Mouse (Mus musculus) kidney, embryonic 15.5 days (tissue): ENCODE results near the gene Pcx. TPM values are rescaled to one million over a fixed set of nuclear protein-coding genes. Genes with fewer than 3 reads are reported as not detected.

ENCODE experiments used
- ATAC-seq: fragments of 200-750 bp; cut with Nextera tagmentation; replicated peaks from 2 replicates; pipeline ENCODE4 v1.8.0; 2017; ENCODE audit warnings: moderate TSS enrichment; ENCODE audit not compliant: low FRiP score
- H3K27ac ChIP-seq: fragments of 300-500 bp; sonication (generic); 2 replicates; pipeline ENCODE4 v1.5.1; 2015; ENCODE audit warnings: mild to moderate bottlenecking, inconsistent platforms
- H3K27me3 ChIP-seq: fragments of 300-500 bp; sonication (generic); 2 replicates; pipeline ENCODE4 v1.6.1; 2015; ENCODE audit warnings: inconsistent platforms
- H3K36me3 ChIP-seq: fragments of 300-500 bp; sonication (generic); 2 replicates; pipeline ENCODE4 v1.6.1; 2015; ENCODE audit warnings: inconsistent platforms
- H3K4me1 ChIP-seq: fragments of 300-500 bp; sonication (generic); 2 replicates; pipeline ENCODE4 v1.6.1; 2015; ENCODE audit warnings: inconsistent platforms
- H3K4me2 ChIP-seq: fragments of 300-500 bp; sonication (generic); 2 replicates; pipeline ENCODE4 v1.6.1; 2015; ENCODE audit warnings: moderate library complexity, mild to moderate bottlenecking, inconsistent platforms
- H3K4me3 ChIP-seq: fragments of 300-500 bp; sonication (generic); replicated peaks from 2 replicates; pipeline ENCODE4 v1.5.1; 2015; ENCODE audit warnings: mild to moderate bottlenecking, inconsistent platforms
- H3K9ac ChIP-seq: fragments of 300-500 bp; sonication (generic); 2 replicates; pipeline ENCODE4 v1.6.1; 2015; ENCODE audit warnings: mild to moderate bottlenecking, inconsistent platforms
- H3K9me3 ChIP-seq: fragments of 300-500 bp; sonication (generic); replicated peaks from 2 replicates; pipeline ENCODE4 v1.6.1; 2016; ENCODE audit warnings: inconsistent platforms
- WGBS: fragments of 180-500 bp; shearing (Covaris S2); methylation state at CpG from one replicate; pipeline ENCODE4 v1.1.7; 2015; ENCODE audit warnings: mixed read lengths; 5-methylcytosine and 5-hydroxymethylcytosine counted together
- polyA plus RNA-seq: library from polyadenylated mRNA; unstranded; fragments of >200 nt; fragmentation: Nextera tagmentation; extraction: Ambion mirVana; gene quantifications from 2 replicates; pipeline ENCODE4 v1.2.1, GENCODE M21; 2015

The Pcx gene
- polyA plus RNA-seq, 1 experiment from 2014 or later, result 35.2 TPM

DNA sequence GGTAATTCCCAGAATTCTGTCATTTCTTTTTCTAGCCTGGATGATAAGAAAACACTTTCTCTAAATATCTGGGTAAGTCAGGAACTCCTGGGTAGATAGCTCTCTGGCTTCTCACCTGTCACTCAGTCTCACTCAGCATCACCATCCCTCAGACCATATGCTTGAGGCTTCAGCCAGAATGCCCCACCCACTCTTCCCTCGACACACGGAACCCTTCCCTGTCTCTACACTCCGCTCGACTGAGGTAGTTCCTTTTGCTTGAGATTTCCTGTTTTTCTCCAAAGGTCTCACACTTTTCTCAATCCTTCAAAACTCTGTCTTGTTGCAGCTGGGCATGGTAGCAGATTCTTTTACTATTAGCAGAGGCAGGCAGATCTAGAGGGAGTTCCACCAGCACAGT lies 28.9 kb upstream of the Pcx start:
- ATAC-seq, result no peak
- no peak overlapping the region for H3K4me3 ChIP-seq
- H3K27me3 ChIP-seq, result peaks cover 12% of the 10 kb centered on the region
- 42% methylated on average over 4 of the region's 4 CpGs for WGBS
- H3K27ac ChIP-seq, result no peak overlapping the region
- no peaks in the 10 kb centered on the region for H3K9me3 ChIP-seq
- H3K36me3 ChIP-seq, result no peaks in the 10 kb centered on the region
- H3K4me2 ChIP-seq, result no peak overlapping the region
- no peak overlapping the region for H3K9ac ChIP-seq
- H3K4me1 ChIP-seq, result peaks cover 34% of the 10 kb centered on the region

DNA sequence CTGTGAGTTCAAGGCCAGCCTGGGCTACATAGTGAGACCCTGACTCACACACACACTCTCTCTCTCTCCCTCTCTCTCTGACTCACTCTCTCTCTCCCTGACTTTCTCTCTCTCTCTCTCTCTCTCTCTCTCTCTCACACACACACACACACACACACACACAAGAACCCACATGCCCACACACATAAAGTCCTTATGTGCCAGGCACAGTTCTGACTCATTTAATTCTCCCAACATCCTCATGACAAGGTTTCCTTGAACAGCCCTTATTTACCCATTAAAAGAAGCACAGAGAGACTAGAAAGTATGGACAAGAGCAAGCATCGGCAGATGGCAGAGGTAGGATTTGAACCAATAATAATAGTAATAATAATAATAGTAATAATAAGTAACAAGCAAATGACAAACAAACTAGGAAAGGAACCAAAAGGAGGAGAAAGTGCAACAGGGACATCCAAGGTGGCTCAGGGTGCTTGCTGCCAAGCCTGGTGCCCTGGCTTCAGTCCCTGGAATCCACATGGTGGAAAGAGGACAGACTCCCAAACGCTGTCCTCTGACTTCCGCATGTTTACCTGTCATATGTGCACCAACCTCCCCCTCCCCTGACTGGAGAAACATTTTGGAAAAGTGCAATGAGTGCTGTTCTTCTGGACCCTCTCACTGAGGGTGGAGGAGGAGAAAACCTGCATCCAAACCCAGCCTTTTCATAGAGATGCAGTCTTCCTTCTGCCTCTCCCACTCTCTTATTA lies 28.0 kb upstream of the Pcx start:
- no peak for ATAC-seq
- H3K36me3 ChIP-seq, result no peaks in the 10 kb centered on the region
- no peak overlapping the region for H3K27ac ChIP-seq
- no peak overlapping the region for H3K4me3 ChIP-seq
- H3K4me2 ChIP-seq, result no peak overlapping the region
- H3K4me1 ChIP-seq, result peaks cover 25% of the 10 kb centered on the region
- no peaks in the 10 kb centered on the region for H3K9me3 ChIP-seq
- H3K9ac ChIP-seq, result no peak overlapping the region
- 0 out of 2 replicates have a peak, but pooled peaks cover 4% of the 10 kb centered on the region for H3K27me3 ChIP-seq
- 78% methylated on average over 3 of the region's 3 CpGs for WGBS

DNA sequence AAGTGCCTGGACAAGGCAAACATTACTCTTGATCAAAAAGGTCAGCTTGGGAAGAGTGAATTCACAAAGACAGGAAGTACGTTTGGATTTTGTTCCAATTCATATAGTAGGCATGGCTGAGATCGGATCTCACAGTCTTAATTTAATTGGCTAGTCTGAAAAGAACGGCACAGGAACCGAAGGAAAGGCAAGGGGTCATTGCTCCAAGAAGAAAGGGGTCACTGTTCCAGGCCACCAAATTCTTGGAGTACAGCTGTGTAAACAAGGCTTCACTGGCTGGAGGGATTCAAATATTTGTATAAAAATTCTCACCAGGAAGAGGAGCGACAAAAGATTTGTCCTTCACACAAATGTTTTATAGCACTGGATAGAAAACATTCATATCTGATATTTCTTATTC lies 25.3 kb upstream of the Pcx start:
- peak; percentile 56; the same call in 1 of the 2 replicates for ATAC-seq
- peak overlapping the region; percentile 83 for H3K27ac ChIP-seq
- 7% methylated on average over 5 of the region's 5 CpGs for WGBS
- H3K27me3 ChIP-seq, result no peaks in the 10 kb centered on the region
- no peaks in the 10 kb centered on the region for H3K36me3 ChIP-seq
- no peak overlapping the region for H3K4me3 ChIP-seq
- no peak overlapping the region for H3K9ac ChIP-seq
- no peaks in the 10 kb centered on the region for H3K9me3 ChIP-seq
- H3K4me1 ChIP-seq, result peaks cover 18% of the 10 kb centered on the region
- no peak overlapping the region for H3K4me2 ChIP-seq

DNA sequence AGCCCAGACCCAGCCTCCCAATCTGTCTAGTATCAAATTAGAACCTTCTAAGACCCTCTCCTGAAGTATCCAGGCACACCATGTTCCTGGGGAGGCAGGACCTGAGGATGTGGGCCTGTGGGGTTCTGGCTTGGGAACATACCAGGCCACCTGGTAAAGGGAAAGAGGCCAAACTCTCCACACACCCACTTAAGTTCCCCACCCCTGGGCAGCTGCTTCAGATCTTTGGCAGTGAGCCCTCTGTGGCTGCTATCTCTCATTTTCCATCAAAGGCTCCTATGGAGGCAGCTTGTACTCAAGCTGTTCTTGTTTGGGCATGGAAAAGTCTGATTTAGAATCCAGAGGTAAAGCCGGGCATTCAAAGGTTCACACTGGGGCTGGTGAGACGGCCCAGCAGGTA lies 22.4 kb upstream of the Pcx start:
- no peak for ATAC-seq
- H3K4me3 ChIP-seq, result no peak overlapping the region
- H3K4me1 ChIP-seq, result peaks cover 23% of the 10 kb centered on the region
- H3K27ac ChIP-seq, result no peak overlapping the region
- H3K4me2 ChIP-seq, result no peak overlapping the region
- H3K9me3 ChIP-seq, result no peaks in the 10 kb centered on the region
- no peaks in the 10 kb centered on the region for H3K36me3 ChIP-seq
- WGBS, result 84% methylated on average over 2 of the region's 2 CpGs
- H3K27me3 ChIP-seq, result no peaks in the 10 kb centered on the region
- H3K9ac ChIP-seq, result no peak overlapping the region

DNA sequence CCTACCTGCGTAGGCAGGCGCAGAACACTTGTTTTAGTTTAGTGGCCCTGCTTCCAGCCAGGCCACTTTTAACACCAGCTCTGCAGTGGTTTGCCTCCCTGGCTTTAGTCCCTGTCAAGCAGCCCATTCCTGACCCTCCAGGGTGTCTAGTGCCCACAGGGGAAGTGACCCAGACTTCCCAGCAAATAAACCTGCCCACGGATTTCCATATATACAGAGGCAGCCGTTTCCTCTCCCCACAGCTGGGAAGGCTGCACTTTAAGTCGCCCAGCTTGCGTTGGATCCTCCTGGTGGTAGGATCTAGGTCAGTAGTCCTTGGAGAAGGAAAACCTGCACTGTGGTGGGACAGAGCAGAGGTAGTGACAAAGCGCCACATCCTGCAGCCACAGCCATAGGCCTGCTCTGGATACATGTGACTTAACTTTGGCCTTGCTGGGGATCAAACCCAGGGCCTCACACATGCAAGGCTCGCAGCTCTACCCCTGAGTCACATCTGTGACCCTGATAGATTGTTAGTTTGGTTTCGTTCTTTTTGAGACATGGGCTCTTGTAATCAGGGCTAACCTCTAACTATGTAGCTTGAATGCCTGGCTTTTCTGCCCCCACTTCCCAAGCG lies 19.1 kb upstream of the Pcx start:
- ATAC-seq, result no peak
- H3K9me3 ChIP-seq, result no peaks in the 10 kb centered on the region
- H3K4me1 ChIP-seq, result peaks cover 5% of the 10 kb centered on the region
- no peaks in the 10 kb centered on the region for H3K27me3 ChIP-seq
- H3K27ac ChIP-seq, result no peak overlapping the region
- no peak overlapping the region for H3K4me2 ChIP-seq
- H3K4me3 ChIP-seq, result no peak overlapping the region
- H3K36me3 ChIP-seq, result no peaks in the 10 kb centered on the region
- WGBS, result 56% methylated on average over 10 of the region's 10 CpGs
- H3K9ac ChIP-seq, result 0 out of 2 replicates have a peak overlapping the region, but pooled peaks have one; percentile 14

DNA sequence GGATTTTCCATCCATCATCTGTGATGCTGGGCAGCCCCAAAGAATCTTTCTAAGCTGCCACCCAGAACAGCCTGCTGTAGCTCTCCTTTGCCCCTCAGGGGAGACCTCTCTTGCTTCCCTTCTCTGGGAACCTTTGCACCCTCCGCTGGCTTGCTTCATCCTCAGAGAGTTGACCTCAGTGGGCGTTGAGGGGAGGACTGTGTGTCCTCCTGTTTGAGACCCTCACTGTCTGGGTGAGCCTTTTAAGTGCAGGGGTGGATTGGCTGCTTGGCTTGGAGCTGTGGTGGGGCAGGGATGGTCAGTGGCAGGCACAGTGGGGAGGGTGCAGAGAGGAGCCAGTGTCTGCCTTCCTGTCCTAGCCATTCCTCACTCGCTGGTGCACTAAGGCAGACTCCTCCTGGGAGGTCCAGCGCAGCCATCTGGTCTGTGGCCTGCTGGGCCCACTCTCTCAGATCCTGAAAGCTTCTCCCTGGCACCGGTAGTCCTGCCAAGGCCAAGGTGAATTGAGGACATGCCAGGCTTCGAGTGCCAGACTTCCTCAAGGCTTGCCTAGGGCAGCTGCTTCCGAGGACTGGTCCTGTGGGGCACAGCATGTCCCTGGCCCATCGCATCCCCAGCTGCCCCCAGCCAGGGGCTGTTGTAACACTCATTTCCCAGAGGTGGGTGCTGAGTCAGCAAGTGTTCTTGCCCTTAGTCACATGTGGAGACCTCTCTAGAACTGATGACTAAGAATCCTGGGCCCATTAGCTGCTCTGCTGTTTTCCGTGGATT lies 17.6 kb upstream of the Pcx start:
- H3K27ac ChIP-seq, result no peak overlapping the region
- ATAC-seq, result no peak
- no peaks in the 10 kb centered on the region for H3K9me3 ChIP-seq
- no peak overlapping the region for H3K4me2 ChIP-seq
- no peaks in the 10 kb centered on the region for H3K27me3 ChIP-seq
- no peaks in the 10 kb centered on the region for H3K36me3 ChIP-seq
- no peak overlapping the region for H3K9ac ChIP-seq
- H3K4me3 ChIP-seq, result no peak overlapping the region
- peaks cover 14% of the 10 kb centered on the region for H3K4me1 ChIP-seq
- WGBS, result 62% methylated on average over 9 of the region's 9 CpGs

DNA sequence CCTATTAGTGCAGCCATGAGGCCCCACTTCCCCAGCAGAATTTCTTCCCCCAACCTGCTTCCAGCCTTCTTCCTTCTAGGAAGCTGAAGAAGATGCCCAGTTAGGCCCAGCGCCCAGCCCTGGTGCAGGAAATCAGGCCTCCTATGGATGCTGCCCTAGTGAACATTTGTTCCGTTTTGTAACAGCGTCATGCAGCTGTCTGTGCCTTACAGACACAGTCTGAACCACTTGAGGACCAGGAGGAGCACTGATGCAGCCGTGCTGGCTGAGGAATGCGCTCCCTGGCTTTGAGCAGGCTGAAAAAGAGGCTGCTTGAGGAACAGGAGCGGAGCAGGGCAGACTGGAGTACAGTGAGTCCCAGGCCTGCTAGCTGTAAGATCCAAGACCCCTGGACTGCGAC lies 15.6 kb upstream of the Pcx start:
- 72% methylated on average over 7 of the region's 7 CpGs for WGBS
- no peaks in the 10 kb centered on the region for H3K9me3 ChIP-seq
- peaks cover 20% of the 10 kb centered on the region for H3K4me1 ChIP-seq
- no peak overlapping the region for H3K9ac ChIP-seq
- no peak for ATAC-seq
- no peak overlapping the region for H3K4me3 ChIP-seq
- H3K4me2 ChIP-seq, result no peak overlapping the region
- H3K36me3 ChIP-seq, result no peaks in the 10 kb centered on the region
- H3K27ac ChIP-seq, result no peak overlapping the region
- no peaks in the 10 kb centered on the region for H3K27me3 ChIP-seq

DNA sequence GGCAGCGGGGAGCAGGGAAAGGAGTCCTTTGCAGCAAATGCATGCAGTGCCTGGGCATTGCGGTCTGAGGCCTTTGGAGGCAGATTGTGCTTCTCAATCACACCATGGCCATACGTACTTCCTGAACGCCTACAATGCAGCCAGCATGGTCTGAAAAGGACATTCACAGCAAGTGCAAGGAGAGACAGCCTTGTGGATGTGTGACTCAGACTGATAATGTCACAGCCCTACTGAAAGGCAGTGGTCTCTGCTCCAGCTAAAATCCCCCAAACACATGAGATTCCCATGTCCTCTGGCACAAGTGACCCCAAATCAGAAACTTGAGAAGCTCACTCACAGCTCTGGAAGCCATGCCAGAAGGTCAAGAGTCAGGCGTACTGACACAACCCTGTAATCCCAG lies 14.5 kb upstream of the Pcx start:
- Histone ChIP-seq H3K4me3 (no peak overlapping the region), H3K4me1 (peaks cover 20% of the 10 kb centered on the region), H3K9me3 (no peaks in the 10 kb centered on the region), H3K4me2 (no peak overlapping the region), H3K9ac (no peak overlapping the region), H3K27me3 (no peaks in the 10 kb centered on the region), H3K27ac (no peak overlapping the region), H3K36me3 (no peaks in the 10 kb centered on the region)
- ATAC-seq, result no peak
- WGBS, result 81% methylated on average over 5 of the region's 5 CpGs

DNA sequence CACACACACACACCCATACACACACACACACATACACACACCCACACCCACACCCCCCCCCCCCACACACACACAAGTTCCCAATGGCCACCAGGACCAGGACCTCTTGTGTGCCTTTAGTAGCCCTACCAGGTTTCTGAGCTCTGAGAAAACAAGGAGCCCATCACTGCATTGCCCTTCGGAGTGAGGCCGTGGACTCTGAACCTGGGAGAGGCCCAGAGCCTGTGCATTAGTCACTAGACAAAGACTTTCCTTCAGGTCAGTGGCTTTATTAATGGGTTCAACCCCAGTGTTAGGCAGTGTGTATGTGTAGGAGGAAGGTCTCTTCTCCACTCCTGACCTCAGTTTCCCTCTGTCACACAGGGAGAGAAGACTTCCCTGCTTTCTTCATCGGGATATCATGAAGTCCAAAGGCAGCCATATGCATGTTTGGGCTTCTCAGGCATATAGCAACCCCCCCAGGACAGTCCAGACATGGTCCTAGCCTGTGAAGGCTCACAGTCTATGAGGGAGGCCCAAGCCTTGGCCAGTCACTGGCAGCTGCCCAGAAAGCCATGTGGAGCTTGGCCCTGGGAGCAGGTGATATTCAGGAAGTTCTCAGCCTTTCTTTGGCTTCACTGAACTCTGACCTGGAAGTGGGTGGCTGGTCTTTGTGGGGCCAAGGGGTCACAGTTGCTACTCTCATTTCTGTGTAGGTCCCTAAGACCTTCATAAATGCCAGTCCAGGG lies 13.6 kb upstream of the Pcx start:
- no peaks in the 10 kb centered on the region for H3K9me3 ChIP-seq
- no peaks in the 10 kb centered on the region for H3K36me3 ChIP-seq
- no peak for ATAC-seq
- H3K4me1 ChIP-seq, result peaks cover 15% of the 10 kb centered on the region
- H3K9ac ChIP-seq, result no peak overlapping the region
- no peak overlapping the region for H3K4me2 ChIP-seq
- no peak overlapping the region for H3K4me3 ChIP-seq
- H3K27ac ChIP-seq, result no peak overlapping the region
- H3K27me3 ChIP-seq, result no peaks in the 10 kb centered on the region
- WGBS, result 92% methylated on average over 3 of the region's 3 CpGs

DNA sequence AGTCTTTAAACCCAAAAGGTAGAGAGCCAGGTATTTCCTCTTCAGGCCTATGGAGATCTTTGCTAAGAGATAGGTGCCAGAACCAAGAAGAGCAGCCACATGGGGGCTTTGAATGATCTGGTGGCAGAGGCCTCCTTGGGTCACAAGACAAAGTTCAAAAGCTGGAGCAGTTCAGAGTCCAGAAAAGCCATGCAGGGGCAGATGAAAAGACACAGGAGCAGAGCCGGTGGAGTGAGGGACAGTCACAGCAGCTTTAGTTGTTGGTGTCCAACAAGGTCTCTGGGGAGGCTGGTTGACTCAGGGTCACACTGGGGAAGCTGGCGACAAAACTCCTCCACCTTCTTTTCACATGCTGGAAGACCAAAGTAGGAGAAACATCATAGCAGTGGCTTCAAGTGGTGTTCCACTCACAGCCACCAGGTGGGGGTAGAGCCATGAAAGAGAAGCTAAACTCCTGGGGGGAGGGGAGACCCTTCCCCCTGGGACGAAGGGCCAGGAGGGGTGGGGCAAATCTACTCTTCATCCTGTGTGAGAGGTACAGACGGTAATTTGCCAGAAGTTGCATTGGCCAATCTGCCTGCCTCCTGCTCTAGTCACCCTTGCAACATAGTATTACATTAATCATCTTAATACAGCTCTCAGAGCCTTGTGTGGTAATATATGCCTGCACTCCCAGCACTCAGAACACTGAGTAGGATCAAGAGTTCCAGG lies 12.9 kb upstream of the Pcx start:
- H3K9ac ChIP-seq, result no peak overlapping the region
- peak; percentile 54; the same call in 1 of the 2 replicates for ATAC-seq
- peak overlapping the region; percentile 32; the same call in 1 of the 2 replicates for H3K4me2 ChIP-seq
- no peaks in the 10 kb centered on the region for H3K9me3 ChIP-seq
- no peaks in the 10 kb centered on the region for H3K27me3 ChIP-seq
- 5% methylated on average over 4 of the region's 4 CpGs for WGBS
- peaks cover 15% of the 10 kb centered on the region for H3K4me1 ChIP-seq
- H3K36me3 ChIP-seq, result no peaks in the 10 kb centered on the region
- H3K4me3 ChIP-seq, result no peak overlapping the region
- no peak overlapping the region for H3K27ac ChIP-seq
